Comparison of ENCODE assay signal across 8 mouse cellular contexts in genomic region chr17:10390232-10391172, GRCm38 (mm10).
DNase-seq lines count a peak whose midpoint lies in the region; ATAC-seq lines count a peak whose summit lies in the region.

No protein-coding gene starts in this region.

- 40% methylated on average over 19 of the region's 19 CpGs for WGBS in hindbrain, embryonic 13.5 days

- peak overlapping the region; percentile 74 for H3K27ac ChIP-seq in hindbrain, embryonic 13.5 days

- H3K9me3 ChIP-seq in hindbrain, embryonic 13.5 days: no peaks in the 10 kb centered on the region

- no peak overlapping the region for H3K4me2 ChIP-seq in hindbrain, embryonic 13.5 days

- H3K4me3 ChIP-seq in hindbrain, embryonic 13.5 days: no peak overlapping the region

- H3K9ac ChIP-seq in hindbrain, embryonic 13.5 days: no peak overlapping the region

- DNase-seq in Muller cell, postnatal 12 days (ENCODE audit: inconsistent ontology term): peak; percentile 49
- DNase-seq in cerebellum, adult 9-10 months: peak; percentile 44
- DNase-seq in frontal cortex, postnatal 36 days (ENCODE audit: low spot score in 2 of 2): peak; percentile 53 to 56
- peak; percentile 68 to 74 for DNase-seq in layer of hippocampus, postnatal 36 days
- peak; percentile 63 for DNase-seq in lung, postnatal 14 days
- peak; percentile 72 for DNase-seq in telencephalon, adult 2 months (ENCODE audit: low read depth, low spot score)
- DNase-seq in thymus, postnatal 4 days: no peak

- H3K4me1 ChIP-seq in hindbrain, embryonic 13.5 days (replicated peaks): peaks cover 24% of the 10 kb centered on the region

- 0 out of 2 replicates have a peak, but pooled peaks have one; percentile 29 for ATAC-seq in hindbrain, embryonic 13.5 days (ENCODE audit: low FRiP score)

- no peaks in the 10 kb centered on the region for H3K27me3 ChIP-seq in hindbrain, embryonic 13.5 days

- no peaks in the 10 kb centered on the region for H3K36me3 ChIP-seq in hindbrain, embryonic 13.5 days
